Mouse (Mus musculus): Measurements from ENCODE around the gene Cd47.

The Cd47 gene

DNA sequence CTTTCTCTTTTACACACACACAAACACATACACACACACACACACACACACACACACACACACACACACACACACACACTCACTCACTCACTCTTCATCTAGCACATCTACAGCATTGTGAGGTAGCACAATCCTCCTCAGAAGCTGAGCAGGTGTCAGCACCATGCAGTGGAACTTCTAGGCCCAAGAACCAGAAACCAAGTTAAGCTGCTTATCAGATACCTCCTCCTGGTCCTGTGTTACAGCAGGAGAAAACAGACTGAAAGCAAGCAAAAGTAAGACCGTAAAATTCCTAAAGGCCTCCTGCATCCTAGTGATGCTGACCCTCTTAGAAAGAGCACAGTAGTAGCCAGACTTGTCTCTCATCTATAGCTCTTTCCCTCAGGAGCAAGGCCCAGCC is 67.9 kb downstream of the Cd47 start:
- no peak for DNase-seq (ENCODE audit: low read depth, low spot score)

DNA sequence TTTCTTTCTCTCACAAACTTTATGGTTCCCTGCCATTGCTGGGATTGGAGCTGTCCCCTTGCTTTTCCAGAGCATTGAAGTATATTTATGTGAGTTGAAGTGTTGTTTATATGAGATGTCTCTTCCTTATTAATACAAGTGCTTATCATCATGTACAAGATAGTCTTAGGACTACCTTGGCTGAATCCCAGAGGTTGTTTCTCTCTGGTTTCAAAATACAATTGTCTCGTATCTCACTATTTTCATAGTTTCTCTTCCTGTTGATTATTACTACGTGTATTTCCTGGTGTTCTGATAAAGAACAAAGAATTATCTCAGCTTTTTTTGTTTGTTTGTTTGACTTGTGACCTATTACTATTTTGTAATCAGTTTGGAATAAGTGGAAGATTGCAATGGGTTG is 73.6 kb downstream of the Cd47 start:
- DNase-seq (ENCODE audit: low read depth, low spot score): no peak

DNA sequence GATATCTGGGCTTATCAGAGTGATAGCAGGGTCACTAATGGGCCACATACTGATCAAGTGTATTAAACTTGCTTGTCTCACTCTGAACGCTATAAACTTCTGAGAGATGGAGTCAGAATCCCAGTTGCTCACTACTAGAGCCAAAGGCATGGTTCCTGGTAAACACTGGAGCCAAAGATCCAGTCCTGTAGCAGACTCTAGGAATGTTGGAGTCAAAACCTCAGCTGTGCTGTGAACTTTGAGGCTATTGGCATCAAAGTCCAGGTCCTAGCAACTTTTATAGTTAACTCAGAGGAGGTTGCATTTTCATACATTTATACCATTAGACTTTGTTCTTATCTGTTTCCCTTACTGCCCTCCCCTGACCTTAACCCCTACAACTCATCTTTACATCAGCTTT is 74.2 kb downstream of the Cd47 start:
- no peak for DNase-seq (ENCODE audit: low read depth, low spot score)

DNA sequence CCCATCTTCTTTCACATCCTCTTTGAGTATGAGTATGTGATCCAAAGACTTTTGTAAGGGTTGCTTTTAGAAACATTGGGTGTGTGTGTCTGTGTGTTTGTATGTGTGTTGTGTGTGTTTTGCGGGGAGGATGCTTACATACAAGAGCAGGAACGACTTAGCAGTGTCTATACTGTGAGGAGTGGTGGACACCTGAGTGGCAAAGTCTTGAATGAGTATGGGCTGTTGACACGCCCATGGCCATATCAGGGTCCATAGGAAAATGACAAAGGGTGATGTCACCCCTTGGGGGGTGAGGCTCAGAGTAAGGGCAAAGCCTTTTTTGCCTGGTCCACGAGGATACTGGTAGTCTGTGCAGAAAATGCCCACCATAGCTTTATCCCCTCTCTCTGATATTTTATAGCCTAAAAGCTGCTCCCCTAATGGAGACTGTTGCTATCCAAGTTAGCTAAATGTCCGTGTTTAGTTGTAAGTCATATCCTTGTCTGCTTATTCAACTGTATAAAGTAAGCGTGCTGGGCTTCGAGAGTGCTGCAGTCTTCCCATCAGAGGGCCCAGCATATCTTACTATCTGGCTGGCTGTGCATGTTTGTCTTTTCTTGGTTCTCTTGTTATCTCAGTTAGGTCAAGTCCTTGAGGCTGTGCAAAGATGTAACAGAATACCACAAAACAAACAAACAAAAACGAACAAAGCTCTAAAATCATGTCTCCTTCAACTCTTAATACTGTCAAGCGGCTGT is 76.1 kb downstream of the Cd47 start:
- no peak for DNase-seq (ENCODE audit: low read depth, low spot score)

DNA sequence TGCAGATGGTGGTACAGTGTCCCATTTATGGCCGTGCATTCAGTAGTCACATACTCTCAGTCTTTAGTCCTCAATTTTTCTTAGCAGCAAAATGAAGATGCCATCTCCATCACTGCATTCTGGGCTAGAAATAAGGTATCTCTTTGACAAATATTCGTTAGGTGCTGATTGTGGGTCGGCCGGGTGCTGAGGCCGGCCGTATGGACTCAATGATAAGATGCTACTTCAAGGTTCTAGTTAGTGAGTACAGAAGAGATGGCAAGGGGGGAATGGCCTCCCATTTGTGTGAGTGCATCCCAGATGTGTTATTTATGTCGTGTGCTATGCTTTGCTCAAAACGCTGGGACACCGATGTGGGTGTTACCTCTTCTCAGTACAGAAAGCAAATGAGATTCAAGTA is 76.9 kb downstream of the Cd47 start:
- no peak for DNase-seq (ENCODE audit: low read depth, low spot score)

DNA sequence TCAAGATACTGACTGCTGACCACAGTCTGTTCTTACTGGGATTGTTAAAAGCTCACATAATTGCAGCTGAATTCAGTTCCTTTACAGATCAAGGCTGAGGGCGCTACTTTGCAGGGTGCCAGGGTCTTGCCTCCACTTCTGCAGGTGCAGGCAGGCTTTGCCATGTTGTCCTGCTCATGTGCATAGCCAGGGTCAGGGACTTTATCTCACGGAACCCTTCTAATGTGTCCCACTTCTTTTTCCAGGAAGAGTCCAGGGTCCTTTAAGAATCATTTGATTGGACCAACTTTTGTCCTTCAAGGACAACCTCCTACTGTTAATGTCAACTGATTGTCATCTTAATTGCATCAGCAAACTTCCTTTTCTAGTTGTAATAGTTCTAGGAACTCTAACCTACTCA is 77.7 kb downstream of the Cd47 start:
- no peak for DNase-seq (ENCODE audit: low read depth, low spot score)

DNA sequence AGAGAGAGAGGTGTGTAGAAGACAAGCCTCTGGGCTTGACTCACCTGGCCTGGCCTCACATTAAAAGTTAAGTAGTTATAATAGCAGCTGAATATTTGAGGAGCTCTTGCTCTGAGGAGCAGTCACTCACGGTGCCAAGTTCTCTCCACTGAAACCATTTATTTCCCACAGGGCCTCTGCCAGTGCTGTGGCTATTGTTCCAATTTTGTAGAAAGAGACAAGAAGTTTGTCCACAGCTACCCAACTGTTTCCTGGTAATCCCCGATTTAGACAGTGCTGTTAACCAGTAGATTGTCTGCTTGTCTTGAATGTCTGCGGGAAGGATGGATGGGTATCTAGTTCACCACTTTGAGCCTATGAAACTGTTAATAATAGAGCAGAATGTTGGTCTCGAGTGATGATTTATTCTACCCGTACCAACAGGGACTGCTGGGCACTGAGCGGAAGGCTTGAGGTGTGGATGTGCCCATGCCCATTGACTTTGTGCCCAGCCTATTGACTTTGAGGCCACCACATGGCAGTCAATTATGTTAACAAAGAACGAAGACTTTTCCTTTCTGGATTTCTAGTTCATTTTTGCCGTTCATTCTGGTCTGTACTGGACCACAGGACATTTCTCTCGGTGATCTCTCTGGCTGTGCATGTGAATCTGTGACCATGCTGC is 86.2 kb downstream of the Cd47 start:
- no peak for DNase-seq (ENCODE audit: low read depth, low spot score)

DNA sequence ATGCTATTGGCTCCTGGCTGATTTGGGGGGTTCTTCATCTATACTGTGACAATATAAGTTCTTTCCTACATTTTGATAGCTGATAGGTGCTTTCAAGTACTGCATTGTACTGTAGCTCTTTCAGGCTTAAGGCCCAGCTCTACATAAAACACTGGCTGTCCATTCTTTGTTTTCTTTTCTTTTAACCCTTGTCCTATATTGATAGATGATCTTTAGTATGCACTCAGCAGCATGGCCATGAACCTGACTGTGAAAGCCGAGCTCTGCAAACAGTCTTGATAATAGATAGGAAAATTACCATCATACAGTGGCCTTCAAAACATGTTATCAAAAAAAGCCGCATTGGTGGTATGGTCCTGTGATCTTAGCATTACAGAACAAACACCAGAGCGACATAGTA is 87.0 kb downstream of the Cd47 start:
- DNase-seq (ENCODE audit: low read depth, low spot score): no peak

DNA sequence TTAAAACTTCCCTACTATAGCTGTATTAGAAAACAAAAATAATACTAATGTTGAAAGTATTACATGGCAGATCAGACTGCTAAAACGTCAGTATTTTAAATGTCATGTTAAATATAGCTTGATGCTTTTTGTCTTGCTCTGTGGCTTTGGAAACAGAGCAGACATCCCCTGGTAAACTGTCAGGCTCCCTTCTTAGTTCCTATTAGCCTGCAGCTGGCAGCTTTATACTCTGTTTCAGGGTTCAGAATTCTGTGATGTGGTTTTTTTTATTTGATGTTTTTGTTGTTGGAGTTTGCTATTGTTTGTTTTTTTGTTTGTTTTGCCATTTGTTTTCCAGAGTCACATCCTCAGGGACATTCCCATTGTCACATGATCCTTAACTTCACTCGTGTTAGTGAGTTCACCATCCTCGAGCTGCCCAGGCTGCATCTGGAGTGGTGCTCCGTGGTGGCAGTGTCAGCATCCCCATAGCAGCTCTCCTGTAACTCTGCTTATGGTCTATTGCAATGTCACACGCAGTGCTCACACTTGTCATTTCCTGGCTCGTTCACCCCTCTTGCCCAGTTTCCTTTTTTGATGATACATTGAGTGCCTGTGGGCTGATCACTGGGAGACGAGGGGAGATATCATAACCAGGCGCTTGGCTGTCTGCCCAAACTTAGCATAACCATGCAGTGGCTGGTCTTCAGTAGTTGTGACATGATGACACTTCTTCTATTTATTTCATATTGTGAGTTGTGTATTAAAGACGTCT is 87.7 kb downstream of the Cd47 start:
- DNase-seq (ENCODE audit: low read depth, low spot score): no peak

DNA sequence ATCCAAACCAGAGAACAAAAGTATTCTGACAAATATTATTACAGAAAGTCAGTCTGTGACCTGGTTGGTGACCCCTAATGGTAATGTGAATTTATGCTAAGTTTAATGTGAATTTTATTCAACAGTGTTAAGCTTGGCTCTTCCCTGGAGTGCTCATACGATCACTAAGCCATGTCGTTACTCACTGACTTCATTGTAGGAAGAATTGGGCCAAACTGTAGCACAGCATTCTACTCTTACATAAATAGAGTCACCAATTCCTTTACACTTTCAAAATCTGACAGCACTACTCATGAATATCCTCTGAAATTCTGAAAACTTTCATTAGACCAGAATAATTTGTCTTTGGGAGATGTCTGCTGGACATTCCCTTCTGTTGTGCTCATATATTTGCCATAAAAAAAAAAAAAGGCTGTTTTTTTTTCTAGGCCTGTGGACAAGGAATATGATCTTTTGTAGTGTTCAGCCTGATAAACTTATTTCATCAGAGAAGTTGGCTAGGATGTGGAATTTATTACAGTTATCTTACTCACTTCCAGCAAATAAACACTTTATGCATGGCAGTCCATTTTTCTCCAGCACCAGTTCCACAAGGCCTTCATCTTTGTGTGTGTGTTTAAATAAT is 88.8 kb downstream of the Cd47 start:
- DNase-seq (ENCODE audit: low read depth, low spot score): no peak

DNA sequence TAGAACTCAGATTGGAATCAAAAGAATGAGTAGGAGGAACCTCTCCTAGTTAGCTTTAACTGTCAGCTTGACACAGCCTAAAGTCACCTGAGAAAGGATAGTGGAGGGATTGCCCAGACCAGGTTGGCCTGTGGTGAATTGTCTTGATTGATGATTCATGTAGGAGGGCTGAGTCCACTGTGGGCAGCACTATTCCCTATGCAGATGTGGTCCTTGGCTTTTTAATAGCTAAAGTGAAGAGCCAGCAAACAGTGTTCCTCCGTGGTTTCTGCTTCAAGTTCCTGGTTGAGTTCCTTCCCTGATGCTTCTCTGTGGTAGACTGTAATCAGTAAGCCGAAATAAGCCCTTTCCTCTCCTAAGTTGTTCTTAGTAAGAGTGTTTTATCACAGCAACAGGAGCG is 91.9 kb downstream of the Cd47 start:
- DNase-seq (ENCODE audit: low read depth, low spot score): no peak

DNA sequence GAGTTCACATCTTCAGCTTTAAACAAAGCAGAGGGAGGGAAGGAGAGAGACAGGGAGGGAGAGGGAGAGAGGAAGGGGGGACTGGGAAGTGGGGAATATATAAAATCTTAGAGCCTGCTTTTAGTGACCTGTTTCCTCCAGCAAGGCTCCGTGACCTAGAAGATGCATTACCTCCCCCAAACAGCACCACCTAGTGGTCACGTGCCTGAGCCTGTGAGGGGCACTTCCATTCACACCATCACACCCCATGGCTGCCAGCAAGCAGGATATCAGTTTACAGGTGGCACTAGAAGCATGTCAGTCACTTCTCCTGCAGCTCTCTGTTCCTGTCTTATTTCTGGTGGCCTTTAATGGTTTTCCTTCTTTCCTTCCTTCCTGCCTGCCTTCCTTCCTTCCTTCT is 92.6 kb downstream of the Cd47 start:
- no peak for DNase-seq (ENCODE audit: low read depth, low spot score)

DNA sequence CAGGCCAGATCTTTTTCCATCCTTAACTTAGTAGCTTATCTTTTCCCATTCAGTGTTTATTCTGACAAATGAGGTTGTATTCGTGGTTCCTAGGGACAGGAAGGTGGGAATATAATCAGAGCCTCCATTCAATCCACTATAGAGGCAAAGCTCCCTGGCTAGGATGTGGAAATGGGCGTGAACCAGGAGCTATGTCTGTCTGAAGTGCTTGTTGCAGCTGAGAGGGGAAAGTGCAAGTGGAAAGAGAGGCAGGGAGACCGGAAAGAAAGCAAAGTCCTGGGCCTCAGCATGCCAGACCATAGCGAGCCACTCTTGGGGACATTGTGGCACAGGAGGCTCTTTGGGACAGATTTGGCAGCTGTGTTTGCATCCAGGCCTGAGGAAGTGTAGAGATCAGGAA is 94.3 kb downstream of the Cd47 start:
- DNase-seq (ENCODE audit: low read depth, low spot score): no peak

DNA sequence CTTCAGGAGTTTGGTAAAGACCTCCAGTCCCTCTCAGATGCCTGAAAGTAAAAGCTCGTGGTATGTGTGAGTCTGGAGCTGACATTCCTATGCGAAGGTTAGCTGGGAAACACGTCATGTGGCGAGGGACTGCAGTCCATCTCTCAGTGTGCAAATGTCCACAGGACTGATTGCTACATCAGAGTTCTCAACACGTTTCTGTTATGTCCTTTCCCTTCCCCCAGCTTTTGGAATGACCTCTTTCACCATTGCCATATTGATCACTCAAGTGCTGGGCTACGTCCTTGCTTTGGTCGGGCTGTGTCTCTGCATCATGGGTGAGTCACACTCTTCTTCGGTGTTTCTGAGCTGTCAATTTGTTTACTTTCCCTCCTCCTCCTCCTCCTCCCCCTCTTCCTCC is 95.8 kb downstream of the Cd47 start:
- no peak for DNase-seq (ENCODE audit: low read depth, low spot score)

DNA sequence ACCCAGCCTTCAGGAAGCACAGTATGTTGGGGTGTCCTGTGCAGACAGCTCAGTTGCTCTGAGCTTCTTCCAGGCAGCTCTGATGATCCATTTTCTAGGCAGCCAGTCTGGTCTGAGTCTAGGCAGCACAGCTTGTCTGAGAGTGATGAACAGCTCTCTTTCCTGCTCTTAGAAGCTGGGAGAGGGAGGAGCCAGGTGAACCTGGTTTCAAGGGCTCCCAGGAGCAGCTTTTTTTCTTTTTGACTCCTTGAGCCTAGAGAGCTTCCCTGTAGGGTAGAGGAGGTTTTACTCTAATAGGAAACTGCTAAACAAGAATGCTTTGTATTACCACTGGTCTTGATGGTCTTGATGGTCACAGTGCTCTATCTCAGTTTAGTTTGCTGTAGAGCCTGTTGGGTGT is 101.1 kb downstream of the Cd47 start:
- no peak for DNase-seq (ENCODE audit: low read depth, low spot score)

DNA sequence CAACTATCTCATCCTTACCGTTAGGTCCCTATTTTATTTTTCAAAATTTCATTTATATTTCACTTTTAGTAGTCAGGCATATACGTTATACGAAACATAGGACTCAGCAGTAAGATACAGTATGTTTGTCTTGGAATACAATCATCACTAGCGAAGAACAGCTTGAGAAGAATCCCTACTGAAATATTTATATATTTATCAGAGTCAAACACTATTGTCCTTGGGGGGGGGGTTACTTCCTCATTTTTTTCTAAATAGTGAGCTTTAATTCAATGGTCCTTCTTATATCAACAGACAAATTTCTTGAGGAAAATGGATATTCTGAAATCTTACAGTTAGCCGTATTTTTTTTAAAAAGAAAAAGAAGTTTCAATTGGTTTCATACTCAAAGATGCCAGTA is 101.8 kb downstream of the Cd47 start:
- no peak for DNase-seq (ENCODE audit: low read depth, low spot score)

DNA sequence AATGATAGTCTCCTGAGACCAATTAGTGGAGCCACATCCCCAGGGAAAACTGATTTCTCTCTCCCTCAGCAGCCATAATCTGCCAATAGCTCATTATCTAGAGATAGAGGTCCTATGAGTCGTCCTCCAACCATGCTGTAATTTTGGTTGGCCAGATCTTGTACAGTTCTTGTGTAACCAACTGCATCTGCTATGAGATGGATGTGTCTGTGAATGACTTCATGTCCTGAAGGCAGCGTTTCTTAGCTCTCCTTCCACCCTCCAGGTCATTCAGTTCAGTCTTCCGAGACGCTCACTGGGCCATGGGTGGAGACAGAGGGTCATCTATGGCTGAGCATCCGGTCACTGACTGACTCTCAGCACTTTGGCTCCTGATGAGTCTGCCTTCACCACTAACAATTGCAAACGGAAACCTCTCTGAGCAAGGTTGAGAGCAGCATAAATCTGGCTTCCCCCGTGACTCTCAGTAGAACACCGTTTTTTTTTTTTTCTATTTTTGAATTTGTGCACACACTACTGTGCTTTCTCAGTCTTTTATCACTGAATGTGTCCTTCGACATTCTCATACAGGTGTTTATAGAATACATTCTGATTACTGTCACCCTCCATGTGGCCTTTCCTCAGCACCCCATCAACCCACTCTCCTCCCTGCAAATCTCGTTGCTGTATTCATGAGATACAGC is 104.1 kb downstream of the Cd47 start:
- no peak for DNase-seq (ENCODE audit: low read depth, low spot score)

DNA sequence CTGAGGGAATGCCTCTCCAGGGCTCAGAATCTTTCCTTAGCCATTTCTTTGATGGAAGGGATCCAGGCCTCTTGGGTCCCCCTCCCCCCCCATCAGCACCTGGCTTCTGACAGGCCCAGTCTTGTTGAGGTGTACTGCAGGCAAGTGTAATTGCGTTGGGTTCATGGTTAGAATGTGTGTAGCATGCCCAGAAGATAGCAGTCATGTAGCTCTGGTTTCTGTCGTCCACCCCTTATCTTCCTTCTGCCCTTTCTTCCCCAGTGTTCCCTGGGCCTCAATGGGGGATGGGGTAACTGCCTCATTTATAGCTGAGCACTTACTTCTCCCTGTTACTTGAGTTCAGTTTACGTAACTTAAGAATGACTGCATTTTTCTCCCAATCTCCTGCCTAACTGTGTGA is 104.7 kb downstream of the Cd47 start:
- no peak for DNase-seq (ENCODE audit: low read depth, low spot score)

DNA sequence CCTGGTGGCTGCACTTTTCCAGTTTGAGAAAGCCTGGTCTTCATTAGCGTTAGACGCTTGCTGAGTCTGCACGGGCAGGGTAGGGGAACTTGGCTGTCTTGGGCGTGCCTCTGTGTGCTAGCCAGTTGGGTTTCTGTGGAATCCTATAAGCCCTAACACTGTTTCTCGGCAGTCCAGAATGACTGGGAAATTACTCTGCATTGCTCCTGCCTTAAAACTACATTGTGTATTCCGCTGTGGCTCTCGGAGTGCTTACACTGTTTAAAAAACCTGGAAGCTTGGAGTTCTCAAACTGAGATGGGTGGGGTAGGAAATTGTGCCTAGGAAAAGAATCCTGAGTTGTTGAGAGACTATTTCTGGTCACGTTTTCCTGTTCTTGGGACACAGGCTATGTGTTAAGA is 105.3 kb downstream of the Cd47 start:
- DNase-seq (ENCODE audit: low read depth, low spot score): peak; percentile 59

DNA sequence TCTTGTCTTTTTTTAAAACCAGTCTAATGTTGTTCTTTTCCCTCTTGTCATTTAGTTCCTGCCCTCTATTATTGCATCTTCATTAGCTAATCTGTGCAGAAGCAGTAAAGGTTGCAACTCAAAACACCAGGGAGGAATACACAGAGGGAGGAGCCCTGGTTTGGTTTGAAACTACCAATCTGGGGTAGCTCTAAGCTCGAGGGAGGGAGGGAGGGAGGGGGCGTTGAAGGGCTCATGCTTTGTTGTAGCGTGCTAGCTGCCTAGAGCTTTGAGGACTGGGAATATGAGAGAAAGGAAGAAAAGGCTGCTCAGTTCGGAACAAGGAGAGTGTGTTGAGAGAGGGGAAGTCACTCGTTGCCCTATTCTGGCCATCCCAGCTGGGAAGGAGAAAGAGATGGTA is 105.7 kb downstream of the Cd47 start:
- DNase-seq (ENCODE audit: low read depth, low spot score): no peak

DNA sequence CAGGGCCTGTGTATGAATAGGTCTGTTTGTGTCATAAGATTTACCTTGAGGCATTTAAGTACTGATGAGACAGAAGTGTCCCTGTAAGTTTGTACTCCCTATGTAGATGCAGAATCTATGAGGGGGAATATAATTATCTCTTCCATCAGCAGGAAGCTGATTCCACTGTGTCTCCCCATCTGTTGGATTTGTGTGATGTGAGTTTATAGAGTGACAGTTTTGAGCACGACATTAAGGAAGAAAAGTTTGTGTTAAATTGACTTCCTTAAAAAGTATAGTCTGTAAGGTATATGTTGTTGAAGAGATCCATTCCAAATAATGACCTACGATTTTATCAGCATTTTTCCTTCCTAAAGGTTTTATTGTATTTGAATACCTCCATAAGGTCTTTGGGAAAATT is 106.6 kb downstream of the Cd47 start:
- no peak for DNase-seq (ENCODE audit: low read depth, low spot score)

DNA sequence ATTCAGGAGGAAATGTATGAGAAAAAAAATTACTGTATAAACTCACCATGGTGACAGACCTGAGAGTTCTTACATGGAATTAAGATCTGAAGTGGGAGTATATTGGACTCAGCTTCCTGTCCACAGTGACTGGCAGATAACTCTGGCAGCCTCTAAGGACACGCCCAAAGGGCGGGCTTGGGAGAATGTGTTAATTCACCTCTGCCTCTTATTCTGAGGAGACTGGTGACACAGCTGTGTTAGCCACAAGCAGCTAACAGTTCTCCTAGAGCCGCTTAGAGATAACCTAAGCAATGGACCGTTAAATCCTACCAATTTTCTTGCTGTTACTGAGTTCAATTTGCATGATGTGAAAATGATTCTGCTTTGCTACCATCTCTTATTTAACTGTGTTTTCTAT is 107.0 kb downstream of the Cd47 start:
- no peak for DNase-seq (ENCODE audit: low read depth, low spot score)
